Mouse (Mus musculus) layer of hippocampus, adult 9-10 months (tissue): Measurements from ENCODE around the gene Tk1.
"Not testable (repeated sequence)": the region's sequence is repeated elsewhere in the genome, so short reads cannot be mapped to it uniquely, and the experiment has no call there.

ENCODE experiments used
- DNase-seq: peaks from one replicate; pipeline ENCODE4 v3.0.0; 2022; ENCODE audit warnings: low spot score

Gene Tk1

GRCm38 (mm10) chr11:117821868-117822267 lies 4.0 kb downstream of the Tk1 start:
- no peak for DNase-seq

- no peak for DNase-seq
Observed at GRCm38 (mm10) chr11:117820173-117820572, 5.7 kb downstream of the Tk1 start.

GRCm38 (mm10) chr11:117819095-117819494 lies 6.8 kb downstream of the Tk1 start:
- no peak for DNase-seq

- DNase-seq, result no peak
Observed at GRCm38 (mm10) chr11:117816389-117816996, 9.4 kb downstream of the Tk1 start.

- not testable (repeated sequence) for DNase-seq
Observed at GRCm38 (mm10) chr11:117815850-117816249, 10.0 kb downstream of the Tk1 start.

GRCm38 (mm10) chr11:117814704-117815366 lies 11.1 kb downstream of the Tk1 start:
- DNase-seq, result no peak

- DNase-seq, result no peak
Observed at GRCm38 (mm10) chr11:117813867-117814266, 12.0 kb downstream of the Tk1 start.

- DNase-seq, result no peak
Observed at GRCm38 (mm10) chr11:117810401-117811046, 15.4 kb downstream of the Tk1 start.

- no peak for DNase-seq
Observed at GRCm38 (mm10) chr11:117809407-117810311, 16.2 kb downstream of the Tk1 start, which contains the start of the genes Gm20708 and Syngr2. TSS of gene Gm20708 (plus strand) at chr11:117809668. TSS of gene Syngr2 (plus strand) at chr11:117809668.

- no peak for DNase-seq
Observed at GRCm38 (mm10) chr11:117806781-117807180, 19.1 kb downstream of the Tk1 start.

GRCm38 (mm10) chr11:117803166-117803688 lies 22.7 kb downstream of the Tk1 start:
- DNase-seq, result no peak

- DNase-seq, result no peak
Observed at GRCm38 (mm10) chr11:117801650-117802049, 24.2 kb downstream of the Tk1 start.

GRCm38 (mm10) chr11:117800038-117800437 lies 25.9 kb downstream of the Tk1 start:
- no peak for DNase-seq

GRCm38 (mm10) chr11:117799174-117799573 lies 26.7 kb downstream of the Tk1 start:
- no peak for DNase-seq

- DNase-seq, result no peak
Observed at GRCm38 (mm10) chr11:117798160-117798541, 27.7 kb downstream of the Tk1 start.

- DNase-seq, result no peak
Observed at GRCm38 (mm10) chr11:117797511-117798159, 28.3 kb downstream of the Tk1 start, which contains the start of gene 6030468B19Rik. TSS of gene 6030468B19Rik (plus strand) at chr11:117797660.

- no peak for DNase-seq
Observed at GRCm38 (mm10) chr11:117796954-117797353, 28.9 kb downstream of the Tk1 start.

GRCm38 (mm10) chr11:117794035-117794551 lies 31.8 kb downstream of the Tk1 start:
- DNase-seq, result no peak

GRCm38 (mm10) chr11:117792281-117792888 lies 33.5 kb downstream of the Tk1 start:
- DNase-seq, result no peak

GRCm38 (mm10) chr11:117791441-117791761 lies 34.5 kb downstream of the Tk1 start:
- no peak for DNase-seq
